Mouse (Mus musculus) liver, embryonic 14.5 days (tissue): ENCODE data around the gene C1qb. TPM values are rescaled to one million over a fixed set of nuclear protein-coding genes. Genes with fewer than 3 reads are reported as not detected.

Experiments
- ATAC-seq: fragments of 200-750 bp; cut with Nextera tagmentation; 2 replicates; pipeline ENCODE4 v1.8.0; 2017; ENCODE audit warnings: moderate number of reproducible peaks, mild to moderate bottlenecking, moderate library complexity; ENCODE audit not compliant: insufficient read depth
- DNase-seq, 3 experiments: peaks; one replicate each; pipeline ENCODE4 v3.0.0-alpha.2; 2012 to 2013; ENCODE audit warnings: low read depth in 3 of 3, low spot score in 3 of 3
- H3K27ac ChIP-seq: fragments of 300-500 bp; sonication (generic); 2 replicates; pipeline ENCODE4 v1.5.1; 2014; ENCODE audit warnings: moderate library complexity, mild to moderate bottlenecking, control low read depth, inconsistent platforms
- H3K27me3 ChIP-seq: fragments of 300-500 bp; sonication (generic); 2 replicates; pipeline ENCODE4 v1.6.1; 2014; ENCODE audit warnings: mild to moderate bottlenecking, low read length, moderate library complexity; ENCODE audit not compliant: control insufficient read depth, insufficient read depth
- H3K36me3 ChIP-seq: fragments of 300-500 bp; sonication (generic); replicated peaks from 2 replicates; pipeline ENCODE4 v1.6.1; 2014; ENCODE audit warnings: low read depth; ENCODE audit not compliant: control insufficient read depth, insufficient read depth
- H3K4me1 ChIP-seq, 2 experiments: fragments of 200-500 bp in 1 of 2; fragments of 300-500 bp in 1 of 2; sonication (generic) in 1 of 2; replicated peaks; 2 replicates each; pipeline ENCODE4 v1.6.1; 2012 to 2014; ENCODE audit warnings: antibody characterized with exemption in 1 of 2, inconsistent platforms in 1 of 2, low read length in 1 of 2; ENCODE audit not compliant: control insufficient read depth in 2 of 2, insufficient read depth in 2 of 2
- H3K4me2 ChIP-seq: fragments of 300-500 bp; sonication (generic); 2 replicates; pipeline ENCODE4 v1.6.1; 2014; ENCODE audit warnings: low read depth, mild to moderate bottlenecking, control low read depth, moderate library complexity
- H3K4me3 ChIP-seq, 2 experiments: fragments of 200-500 bp in 1 of 2; fragments of 300-500 bp in 1 of 2; sonication (generic) in 1 of 2; 2 replicates each; pipeline ENCODE4 v1.5.1; 2012 to 2014; ENCODE audit warnings: low read depth in 2 of 2, low read length in 2 of 2, mild to moderate bottlenecking in 2 of 2, control low read depth in 1 of 2, inconsistent platforms in 1 of 2, moderate library complexity in 1 of 2; ENCODE audit not compliant: insufficient read depth in 1 of 2
- H3K9ac ChIP-seq: fragments of 300-500 bp; sonication (generic); replicated peaks from 2 replicates; pipeline ENCODE4 v1.6.1; 2014; ENCODE audit warnings: mild to moderate bottlenecking, control low read depth, moderate library complexity
- H3K9me3 ChIP-seq: fragments of 300-500 bp; sonication (generic); 2 replicates; pipeline ENCODE4 v1.6.1; 2016; ENCODE audit warnings: low read length, mixed read lengths; ENCODE audit not compliant: control insufficient read depth
- CTCF ChIP-seq: IDR thresholded peaks from 2 replicates; pipeline ENCODE4 v1.5.1; 2016; ENCODE audit warnings: antibody characterized with exemption, low read depth, control low read depth
- EP300 ChIP-seq: IDR thresholded peaks from 2 replicates; pipeline ENCODE4 v1.6.1; 2016; ENCODE audit warnings: antibody characterized with exemption, low read depth
- WGBS: fragments of 180-500 bp; shearing (Covaris S2); extraction: QIAGEN DNeasy Blood & Tissue Kit; methylation state at CpG from one replicate; pipeline ENCODE4 v1.1.7; 2014; ENCODE audit not compliant: insufficient replicate concordance; 5-methylcytosine and 5-hydroxymethylcytosine counted together
- polyA plus RNA-seq, 2 experiments: library from polyadenylated mRNA; depleted of rRNA in 1 of 2; stranded (reverse) in 1 of 2; unstranded in 1 of 2; fragments of >200 nt; fragmentation: Nextera tagmentation in 1 of 2; extraction: Ambion mirVana in 1 of 2; gene quantifications; 2 replicates each; pipeline versions ENCODE4 v1.2.1 to v1.2.3; 2012 to 2014

C1qb gene
- polyA plus RNA-seq, 2 experiments = 57.9 to 100 TPM

- Histone ChIP-seq H3K4me3 (no peak overlapping the region), H3K36me3 (no peaks in the 10 kb centered on the region), H3K4me1 (no peaks in the 10 kb centered on the region), H3K27ac (no peak overlapping the region), H3K4me2 (no peak overlapping the region), H3K9me3 (no peaks in the 10 kb centered on the region), H3K9ac (no peak overlapping the region), H3K27me3 (no peaks in the 10 kb centered on the region)
- ATAC-seq (no peak), DNase-seq (no peak)
- no peak for TF ChIP-seq CTCF
- no peak for TF ChIP-seq EP300
- WGBS = 28% methylated on average over 15 of the region's 15 CpGs
These were observed 21.1 kb downstream of the C1qb start for GRCm38 (mm10) chr4:136864751-136865470.

- no peak for DNase-seq
These were observed 22.5 kb downstream of the C1qb start for GRCm38 (mm10) chr4:136863517-136863916.

GRCm38 (mm10) chr4:136862411-136862810, 23.6 kb downstream of the C1qb start:
- no peak overlapping the region for H3K4me3 ChIP-seq
- no peak for ATAC-seq

More at GRCm38 (mm10) chr4:136863517-136863916, 22.5 kb downstream of the C1qb start:
- Histone ChIP-seq H3K9me3 (no peaks in the 10 kb centered on the region), H3K4me1 (no peaks in the 10 kb centered on the region), H3K27me3 (no peaks in the 10 kb centered on the region), H3K27ac (no peak overlapping the region), H3K9ac (no peak overlapping the region), H3K36me3 (no peaks in the 10 kb centered on the region), H3K4me3 (no peak overlapping the region), H3K4me2 (no peak overlapping the region)
- 27% methylated on average over 9 of the region's 9 CpGs for WGBS
- TF ChIP-seq EP300 (no peak), CTCF (no peak)
- no peak for ATAC-seq

GRCm38 (mm10) chr4:136861806-136862205, 24.2 kb downstream of the C1qb start:
- 20% methylated on average over 17 of the region's 17 CpGs for WGBS
- H3K9ac ChIP-seq = no peak overlapping the region
- no peaks in the 10 kb centered on the region for H3K27me3 ChIP-seq
- H3K4me1 ChIP-seq = no peaks in the 10 kb centered on the region
- no peaks in the 10 kb centered on the region for H3K36me3 ChIP-seq
- H3K4me2 ChIP-seq = no peak overlapping the region
- no peak for DNase-seq
- no peak overlapping the region for H3K4me3 ChIP-seq
- no peak overlapping the region for H3K27ac ChIP-seq
- no peak for TF ChIP-seq CTCF
- TF ChIP-seq EP300 = no peak
- H3K9me3 ChIP-seq = no peaks in the 10 kb centered on the region
- no peak for ATAC-seq

More at GRCm38 (mm10) chr4:136862411-136862810, 23.6 kb downstream of the C1qb start:
- Histone ChIP-seq H3K9me3 (no peaks in the 10 kb centered on the region), H3K27ac (no peak overlapping the region), H3K9ac (no peak overlapping the region), H3K4me1 (no peaks in the 10 kb centered on the region), H3K36me3 (no peaks in the 10 kb centered on the region), H3K4me2 (no peak overlapping the region), H3K27me3 (no peaks in the 10 kb centered on the region)
- WGBS = 39% methylated on average over 2 of the region's 2 CpGs
- TF ChIP-seq CTCF = no peak
- TF ChIP-seq EP300 = no peak
- no peak for DNase-seq

- no peaks in the 10 kb centered on the region for H3K36me3 ChIP-seq
- no peak overlapping the region for H3K4me3 ChIP-seq
- 70% methylated on average over 7 of the region's 7 CpGs for WGBS
- H3K4me2 ChIP-seq = no peak overlapping the region
- no peaks in the 10 kb centered on the region for H3K9me3 ChIP-seq
- no peak overlapping the region for H3K27ac ChIP-seq
- no peaks in the 10 kb centered on the region for H3K27me3 ChIP-seq
- peak; percentile 79 for TF ChIP-seq CTCF
- TF ChIP-seq EP300 = no peak
- H3K9ac ChIP-seq = no peak overlapping the region
- DNase-seq (no peak), ATAC-seq (no peak)
- no peaks in the 10 kb centered on the region for H3K4me1 ChIP-seq
These were observed 26.0 kb downstream of the C1qb start for GRCm38 (mm10) chr4:136860022-136860421.
